Mouse (Mus musculus) layer of hippocampus, adult 9-10 months (tissue): Measurements from ENCODE around the gene Insc.
A peak's percentile ranks its signal among the peaks of the same experiment; 100 is the strongest.

ENCODE experiments used
- DNase-seq: peaks from one replicate; pipeline ENCODE4 v3.0.0; 2022; ENCODE audit warnings: low spot score

Insc gene

GRCm38 (mm10) chr7:114762660-114763059, 19.2 kb downstream of the Insc start:
- DNase-seq: no peak

- no peak for DNase-seq
Measured at GRCm38 (mm10) chr7:114765273-114765672, 21.8 kb downstream of the Insc start.

GRCm38 (mm10) chr7:114766523-114766922, 23.0 kb downstream of the Insc start:
- no peak for DNase-seq

GRCm38 (mm10) chr7:114768516-114768915, 25.0 kb downstream of the Insc start:
- no peak for DNase-seq

- DNase-seq: no peak
Measured at GRCm38 (mm10) chr7:114769041-114769440, 25.5 kb downstream of the Insc start.

GRCm38 (mm10) chr7:114770586-114770985, 27.1 kb downstream of the Insc start:
- no peak for DNase-seq

GRCm38 (mm10) chr7:114771801-114772200, 28.3 kb downstream of the Insc start:
- DNase-seq: no peak

GRCm38 (mm10) chr7:114773781-114774180, 30.3 kb downstream of the Insc start:
- no peak for DNase-seq

- DNase-seq: no peak
Measured at GRCm38 (mm10) chr7:114775856-114776255, 32.4 kb downstream of the Insc start.

- no peak for DNase-seq
Measured at GRCm38 (mm10) chr7:114778156-114778770, 34.8 kb downstream of the Insc start.

GRCm38 (mm10) chr7:114779056-114779660, 35.7 kb downstream of the Insc start:
- DNase-seq: no peak

GRCm38 (mm10) chr7:114783291-114783690, 39.8 kb downstream of the Insc start:
- no peak for DNase-seq

- DNase-seq: no peak
Measured at GRCm38 (mm10) chr7:114791087-114791486, 47.6 kb downstream of the Insc start.

GRCm38 (mm10) chr7:114792026-114792425, 48.5 kb downstream of the Insc start:
- DNase-seq: no peak

- no peak for DNase-seq
Measured at GRCm38 (mm10) chr7:114794400-114794799, 50.9 kb downstream of the Insc start.

- peak; percentile 10 for DNase-seq
Measured at GRCm38 (mm10) chr7:114802576-114802975, 59.1 kb downstream of the Insc start.

GRCm38 (mm10) chr7:114805311-114805710, 61.8 kb downstream of the Insc start:
- no peak for DNase-seq

GRCm38 (mm10) chr7:114807343-114807742, 63.8 kb downstream of the Insc start:
- peak; percentile 25 for DNase-seq

GRCm38 (mm10) chr7:114808341-114808740, 64.8 kb downstream of the Insc start:
- DNase-seq: no peak

GRCm38 (mm10) chr7:114817291-114817806, 73.9 kb downstream of the Insc start:
- DNase-seq: peak; percentile 60

GRCm38 (mm10) chr7:114817879-114818278, 74.4 kb downstream of the Insc start:
- DNase-seq: no peak

- no peak for DNase-seq
Measured at GRCm38 (mm10) chr7:114818351-114818750, 74.9 kb downstream of the Insc start.

GRCm38 (mm10) chr7:114818836-114819235, 75.3 kb downstream of the Insc start:
- no peak for DNase-seq

- no peak for DNase-seq
Measured at GRCm38 (mm10) chr7:114822736-114823135, 79.2 kb downstream of the Insc start.
